Mouse (Mus musculus) megakaryocyte progenitor cell, adult 5-6 weeks (primary cell): ENCODE measurements at regions not wholly inside any gene's neighbourhood (a gene's known extent, or its start where the extent isn't known, plus 50 kb on each side); places are given as distances from the start of the nearest gene placed in this dataset.

Experiments used
- ATAC-seq: replicated peaks from 2 replicates; pipeline ENCODE4 v1.8.0; 2016; ENCODE audit warnings: mild to moderate bottlenecking, moderate TSS enrichment, inconsistent platforms; ENCODE audit not compliant: poor library complexity

- ATAC-seq: peak; percentile 94
Observed at GRCm38 (mm10) chr17:51407046-51407445, 227.9 kb upstream of the Tbc1d5 start.

DNA sequence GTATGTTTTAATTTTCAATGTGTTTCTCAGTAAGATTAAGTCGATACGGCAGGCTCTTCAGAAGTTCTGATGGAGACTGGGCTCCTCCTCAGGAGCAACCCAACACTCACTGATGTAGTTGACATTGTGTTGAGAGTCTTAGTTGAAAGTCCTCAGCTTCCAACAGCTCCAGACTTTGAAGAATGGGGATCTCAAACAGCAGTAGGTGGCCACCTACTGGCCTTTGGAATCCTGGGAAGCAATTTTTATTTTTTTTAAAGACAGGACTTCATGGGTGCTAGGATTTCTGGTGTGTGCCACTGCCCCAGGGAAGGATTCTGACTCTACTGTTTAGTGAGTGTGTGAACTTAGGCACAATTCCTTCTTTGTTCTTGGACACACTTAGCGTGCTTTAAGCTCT is 225.9 kb upstream of the Tbc1d5 start:
- no peak for ATAC-seq

DNA sequence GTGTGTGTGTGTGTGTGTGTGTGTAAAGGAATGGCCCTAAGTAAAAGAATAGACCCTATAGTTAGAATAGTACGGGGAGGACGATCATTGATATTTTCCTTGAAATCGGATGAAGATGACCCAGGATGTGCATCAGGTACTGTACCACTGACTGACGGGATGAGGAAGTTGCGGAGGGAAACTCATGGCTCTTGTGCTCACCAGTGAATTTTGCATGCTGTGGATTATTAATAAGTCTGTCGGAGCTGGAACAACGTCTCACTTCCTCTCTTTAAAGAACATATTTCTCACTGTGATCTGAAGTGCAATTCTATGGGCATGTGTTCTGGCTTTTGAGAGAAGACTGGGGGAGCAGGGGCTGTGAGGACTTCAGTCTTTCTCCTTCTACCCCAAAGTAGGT is 218.8 kb upstream of the Tbc1d5 start:
- peak; percentile 80 for ATAC-seq

- no peak for ATAC-seq
Observed at GRCm38 (mm10) chr17:51393771-51394221, 214.6 kb upstream of the Tbc1d5 start.

DNA sequence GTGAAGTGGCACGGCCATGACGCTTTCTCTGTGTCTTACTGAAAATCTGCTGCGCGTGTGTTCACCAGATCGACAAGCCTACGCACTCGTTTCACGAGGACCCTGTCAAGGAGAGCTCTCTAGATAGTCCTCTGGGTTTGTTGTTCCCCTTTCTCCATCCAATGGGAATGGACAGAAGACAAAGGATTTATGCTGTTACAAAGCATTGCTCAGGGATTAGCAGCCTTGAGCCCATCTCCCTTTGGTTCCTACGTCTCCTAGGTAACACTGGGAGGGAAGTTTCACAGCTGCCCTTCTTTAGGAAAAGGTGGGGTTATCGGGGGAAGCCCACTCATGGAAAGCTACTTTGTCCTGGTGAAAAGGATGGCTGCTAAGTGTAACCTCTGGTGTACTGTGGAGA is 212.7 kb upstream of the Tbc1d5 start:
- ATAC-seq: no peak

- peak; percentile 93 for ATAC-seq
Observed at GRCm38 (mm10) chr17:51382552-51382951, 203.4 kb upstream of the Tbc1d5 start.

DNA sequence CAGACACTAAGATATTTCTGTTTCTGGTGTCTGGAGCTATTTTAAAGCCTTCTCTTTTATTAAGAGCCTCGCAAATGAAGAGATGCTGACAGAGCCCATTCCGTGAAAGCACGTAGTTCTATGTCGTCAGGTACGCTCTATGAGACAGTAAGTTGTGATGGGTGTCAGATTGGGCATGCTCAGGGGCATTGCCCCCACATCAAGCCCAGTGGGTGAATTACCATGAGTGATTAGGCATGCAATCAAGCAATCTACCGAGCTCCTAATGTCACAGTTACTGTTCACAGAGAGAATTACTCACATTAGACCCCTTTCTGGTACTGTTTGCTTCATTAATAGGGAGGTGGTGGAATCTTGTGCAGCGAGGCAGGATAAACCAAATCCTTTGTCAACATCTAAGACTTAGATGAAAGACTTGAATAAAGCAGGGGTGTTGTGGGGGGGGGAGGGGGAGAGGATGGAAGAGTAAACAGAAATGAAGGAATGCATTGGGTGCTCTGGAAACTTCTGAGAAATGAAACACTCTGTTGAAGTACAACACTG is 192.9 kb upstream of the Tbc1d5 start:
- ATAC-seq: no peak

GRCm38 (mm10) chr17:51370990-51371389 is 191.8 kb upstream of the Tbc1d5 start:
- ATAC-seq: peak; percentile 89

- ATAC-seq: no peak
Observed at GRCm38 (mm10) chr17:51370085-51370484, 190.9 kb upstream of the Tbc1d5 start.

DNA sequence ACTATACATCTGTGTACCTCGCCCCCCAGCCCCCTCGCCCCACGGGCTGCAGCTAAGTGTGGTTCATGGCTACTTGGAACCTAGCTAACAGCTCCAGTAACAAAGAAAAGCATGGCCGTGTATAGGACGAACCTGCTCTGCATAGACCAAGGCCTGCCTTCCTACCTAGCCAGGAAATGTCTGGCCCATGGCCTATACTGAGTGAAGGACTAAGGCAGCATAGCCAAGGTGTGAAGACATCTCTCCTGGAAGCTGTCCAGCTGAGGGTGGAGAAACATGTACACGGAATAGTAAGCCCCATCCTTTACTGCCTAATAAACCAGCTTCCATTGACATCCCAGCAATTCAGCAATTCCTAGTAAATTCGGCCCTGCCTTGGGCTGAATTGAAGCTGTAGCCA is 183.6 kb upstream of the Tbc1d5 start:
- ATAC-seq: no peak

- ATAC-seq: no peak
Observed at GRCm38 (mm10) chr17:51362271-51362670, 183.1 kb upstream of the Tbc1d5 start.

DNA sequence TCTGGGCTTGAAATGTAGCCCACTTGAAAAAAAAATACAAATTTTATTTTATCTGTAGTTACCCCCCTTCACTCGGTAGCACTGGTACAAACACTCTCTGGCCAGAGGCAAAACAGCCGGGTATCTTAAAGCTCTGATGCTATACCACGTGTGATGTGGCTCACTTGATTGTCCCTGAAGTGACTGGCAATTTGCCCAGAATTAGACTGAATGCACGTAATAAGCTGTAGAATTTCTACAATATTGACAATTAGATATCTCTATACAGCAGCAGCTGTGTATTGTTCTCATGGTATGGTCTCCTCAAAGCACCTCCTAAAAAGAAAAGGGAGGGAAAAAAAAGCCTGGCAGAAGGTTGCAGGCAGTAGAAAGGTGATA is 179.2 kb upstream of the Tbc1d5 start:
- ATAC-seq: peak; percentile 72

DNA sequence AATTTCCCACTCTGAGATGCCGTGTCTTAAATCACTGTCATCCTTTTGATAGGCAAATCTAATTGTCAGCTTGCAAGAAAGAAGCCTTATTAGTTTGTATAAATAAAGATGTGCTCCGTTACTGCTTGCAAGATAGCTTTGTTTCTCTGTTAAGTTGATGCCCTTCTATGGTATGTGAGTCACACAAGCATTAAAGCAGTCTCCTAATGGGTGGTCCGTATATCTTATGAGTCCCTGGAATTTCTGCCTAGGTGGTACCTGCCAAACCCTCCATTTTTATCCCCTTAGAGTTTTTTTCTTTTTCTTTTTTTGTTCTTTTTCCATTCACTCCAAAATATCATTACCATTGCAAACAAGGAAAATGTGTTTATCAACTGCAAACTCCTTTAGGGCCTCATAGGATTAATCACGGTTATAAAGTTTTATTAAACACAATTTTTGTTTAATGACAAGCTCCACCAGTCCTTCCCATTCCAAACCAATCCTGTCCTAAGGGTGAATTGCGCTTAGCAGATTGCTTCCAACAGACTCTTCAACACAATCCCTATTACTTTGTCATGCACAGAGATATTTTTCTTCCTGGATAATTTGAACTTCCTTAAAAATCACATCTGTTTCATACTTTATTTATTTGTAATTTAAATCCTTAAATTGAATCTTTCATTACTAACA is 178.7 kb upstream of the Tbc1d5 start:
- no peak for ATAC-seq

DNA sequence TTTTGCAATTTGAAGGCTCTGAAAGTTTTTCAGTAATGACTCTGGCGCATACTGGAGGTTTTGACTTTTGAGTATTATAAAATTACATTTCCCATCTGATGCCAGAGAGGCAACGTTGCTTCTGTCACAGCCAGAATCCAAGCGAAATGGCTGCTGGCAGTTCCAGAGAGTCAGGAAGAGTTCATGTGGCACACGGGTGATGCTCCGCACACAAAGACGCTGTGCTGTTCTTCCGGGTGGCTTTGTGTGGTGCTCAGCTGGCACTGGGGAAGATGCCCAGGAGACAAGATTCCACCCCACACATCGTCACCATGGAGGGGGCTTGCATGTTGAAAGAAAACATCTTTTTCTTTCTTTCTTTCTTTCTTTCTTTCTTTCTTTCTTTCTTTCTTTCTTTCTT is 177.3 kb upstream of the Tbc1d5 start:
- no peak for ATAC-seq

- ATAC-seq: no peak
Observed at GRCm38 (mm10) chr17:51321868-51322267, 142.7 kb upstream of the Tbc1d5 start.

DNA sequence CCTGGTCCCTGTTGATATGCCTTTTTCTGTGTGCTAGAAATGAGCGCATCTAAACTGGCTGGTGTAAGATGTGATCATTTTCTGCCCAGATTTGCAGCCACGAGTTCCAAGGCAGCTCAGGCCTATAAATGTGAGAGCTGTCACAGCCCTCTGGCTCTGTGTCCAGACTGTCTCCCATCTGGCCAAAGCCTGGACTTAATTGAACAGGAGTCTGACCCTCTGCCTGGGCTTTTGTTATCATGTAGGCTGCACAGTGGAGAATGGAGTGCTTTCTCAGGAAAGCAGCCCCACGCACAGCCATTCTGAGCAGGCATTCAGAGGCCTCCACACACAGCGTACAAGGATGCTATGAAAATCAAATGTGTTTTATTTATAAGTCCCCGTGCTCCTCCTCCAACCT is 141.9 kb upstream of the Tbc1d5 start:
- no peak for ATAC-seq

DNA sequence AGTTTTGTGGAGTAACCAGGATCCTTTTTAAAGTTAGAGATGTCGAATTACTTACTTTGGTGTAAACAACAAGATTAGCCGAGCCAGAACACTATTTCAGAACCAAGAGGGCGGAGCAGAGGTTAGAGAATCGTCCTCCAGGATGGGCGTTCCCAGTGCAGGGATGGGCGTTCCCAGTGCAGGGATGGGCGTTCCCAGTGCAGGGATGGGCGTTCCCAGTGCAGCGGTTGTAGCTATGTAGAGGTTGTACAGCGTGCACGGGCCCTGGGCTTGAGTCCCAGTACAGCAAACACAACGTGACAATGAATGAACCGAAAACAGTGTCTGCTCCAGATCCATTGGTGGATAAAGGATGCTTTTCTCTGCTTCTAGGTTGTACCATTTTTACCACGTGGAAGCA is 125.8 kb upstream of the Tbc1d5 start:
- ATAC-seq: no peak

GRCm38 (mm10) chr17:51290741-51291140 is 111.6 kb upstream of the Tbc1d5 start:
- no peak for ATAC-seq

DNA sequence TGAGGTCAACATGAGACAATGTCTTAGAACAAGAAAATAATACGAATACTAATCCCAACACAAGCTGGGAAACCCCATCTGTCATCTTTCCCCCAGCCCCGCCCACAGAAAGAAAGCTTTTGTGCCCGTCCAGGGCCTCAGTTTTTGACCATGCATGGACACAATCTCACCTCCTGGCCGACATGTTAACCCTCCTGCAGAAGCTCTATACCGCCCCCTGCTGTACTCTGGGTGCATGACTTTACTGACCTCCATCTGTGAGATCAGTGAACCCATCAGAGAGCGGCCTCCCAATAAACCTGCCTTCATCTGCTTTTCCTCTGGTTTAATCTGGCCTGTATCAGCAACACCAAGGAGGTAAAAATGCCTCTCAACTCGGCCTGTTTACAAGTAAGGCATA is 109.6 kb upstream of the Tbc1d5 start:
- peak; percentile 93 for ATAC-seq

DNA sequence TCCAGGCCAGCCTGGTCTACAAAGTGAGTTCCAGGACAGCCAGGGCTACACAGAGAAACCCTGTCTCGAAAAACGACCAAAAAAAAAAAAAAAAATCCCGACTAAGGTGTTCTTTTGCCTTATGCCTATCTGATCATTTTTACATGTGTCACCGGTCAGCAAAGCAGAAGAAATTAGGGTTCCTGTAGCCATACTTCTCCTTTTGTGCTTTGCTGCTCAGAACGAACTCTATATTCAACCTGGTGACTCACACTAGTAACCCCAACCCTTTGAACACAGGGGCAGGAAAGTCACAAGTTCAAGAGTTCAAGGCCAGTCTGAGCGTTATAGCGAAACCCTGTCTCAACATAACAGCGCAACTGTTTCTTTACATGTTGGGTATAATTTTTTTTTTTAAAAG is 108.7 kb upstream of the Tbc1d5 start:
- 0 out of 2 replicates have a peak, but pooled peaks have one; percentile 20 for ATAC-seq

- no peak for ATAC-seq
Observed at GRCm38 (mm10) chr17:51285362-51285761, 106.2 kb upstream of the Tbc1d5 start.

DNA sequence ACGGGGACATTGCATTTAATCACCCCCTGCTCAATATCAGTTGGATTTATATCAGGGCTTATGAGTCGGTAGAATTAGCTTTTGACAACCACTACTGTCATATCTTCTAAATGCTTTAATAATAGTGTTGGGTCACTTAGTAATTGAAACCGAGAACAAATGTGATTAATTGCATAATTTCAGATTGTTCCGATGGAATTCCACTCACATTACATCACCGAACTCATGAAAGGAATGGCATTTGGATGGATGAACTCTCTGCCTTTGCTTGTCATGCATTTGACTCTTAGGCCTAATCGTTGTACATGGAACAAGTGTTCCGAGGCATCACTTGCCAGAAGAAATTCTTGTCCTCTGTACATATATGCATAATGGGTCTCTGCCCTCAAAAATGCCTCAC is 99.6 kb upstream of the Tbc1d5 start:
- ATAC-seq: no peak

DNA sequence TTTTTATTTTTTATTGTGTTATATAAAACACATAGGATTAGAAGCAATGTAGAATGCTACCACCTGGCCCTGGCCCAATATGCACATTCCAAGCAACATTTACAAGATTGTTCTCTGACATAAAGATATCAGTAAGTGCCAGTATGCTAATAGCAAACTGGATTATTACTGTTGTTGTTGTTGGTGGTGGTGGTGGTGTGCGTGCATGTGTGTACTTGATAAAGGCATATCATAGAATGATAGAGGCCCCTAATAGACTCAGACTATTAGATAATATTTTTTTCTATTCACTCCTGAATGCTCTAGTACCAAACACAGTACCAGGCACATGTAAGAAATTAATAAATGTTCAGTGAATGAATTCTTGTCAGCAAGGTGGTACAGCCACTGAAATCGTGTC is 98.9 kb upstream of the Tbc1d5 start:
- peak; percentile 71 for ATAC-seq
